Mouse (Mus musculus) stomach, postnatal 0 days (tissue): Measurements from ENCODE around the gene Nmrk2.

Experiments used
- CTCF ChIP-seq: IDR thresholded peaks from 2 replicates; pipeline ENCODE4 v1.5.1; 2016; ENCODE audit warnings: antibody characterized with exemption, low read depth, mild to moderate bottlenecking, moderate library complexity
- EP300 ChIP-seq: optimal IDR thresholded peaks from 2 replicates; pipeline ENCODE3; 2016; ENCODE audit warnings: antibody characterized with exemption

DNA sequence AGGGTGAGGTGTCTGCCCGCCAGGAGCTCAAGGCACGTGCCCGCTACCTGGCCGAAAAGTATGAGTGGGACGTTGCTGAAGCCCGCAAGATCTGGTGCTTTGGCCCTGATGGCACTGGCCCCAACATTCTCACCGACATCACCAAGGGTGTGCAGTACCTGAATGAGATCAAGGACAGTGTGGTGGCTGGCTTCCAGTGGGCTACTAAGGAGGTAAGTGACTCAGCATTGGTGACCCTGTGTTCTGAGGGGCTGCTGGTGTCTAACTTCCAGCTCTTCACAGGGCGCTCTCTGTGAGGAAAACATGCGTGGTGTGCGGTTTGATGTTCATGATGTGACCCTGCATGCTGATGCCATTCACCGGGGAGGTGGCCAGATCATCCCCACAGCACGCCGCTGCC, 20.9 kb downstream of the Nmrk2 start:
- TF ChIP-seq CTCF, result no peak
- TF ChIP-seq EP300, result no peak
